Mouse (Mus musculus) limb, embryonic 13.5 days (tissue): Measurements from ENCODE around the gene Runx2. TPM values are rescaled to one million over a fixed set of nuclear protein-coding genes. Genes with fewer than 3 reads are reported as not detected.
A peak's percentile ranks its signal among the peaks of the same experiment; 100 is the strongest.

Experiments
- ATAC-seq: fragments of 200-750 bp; cut with Nextera tagmentation; 2 replicates; pipeline ENCODE4 v1.8.0; 2017; ENCODE audit warnings: low read depth, moderate number of reproducible peaks, moderate TSS enrichment; ENCODE audit not compliant: low FRiP score
- H3K27ac ChIP-seq: fragments of 300-500 bp; sonication (generic); 2 replicates; pipeline ENCODE4 v1.5.1; 2015; ENCODE audit warnings: inconsistent platforms, mild to moderate bottlenecking, moderate library complexity
- H3K27me3 ChIP-seq: fragments of 300-500 bp; sonication (generic); 2 replicates; pipeline ENCODE4 v1.6.1; 2015; ENCODE audit warnings: mild to moderate bottlenecking, inconsistent platforms
- H3K36me3 ChIP-seq: fragments of 300-500 bp; sonication (generic); 2 replicates; pipeline ENCODE4 v1.6.1; 2015; ENCODE audit warnings: inconsistent platforms, mild to moderate bottlenecking, moderate library complexity
- H3K4me1 ChIP-seq: fragments of 300-500 bp; sonication (generic); 2 replicates; pipeline ENCODE4 v1.6.1; 2015; ENCODE audit warnings: inconsistent platforms
- H3K4me2 ChIP-seq: fragments of 300-500 bp; sonication (generic); replicated peaks from 2 replicates; pipeline ENCODE4 v1.6.1; 2015; ENCODE audit warnings: inconsistent platforms, mild to moderate bottlenecking, moderate library complexity
- H3K4me3 ChIP-seq: fragments of 300-500 bp; sonication (generic); 2 replicates; pipeline ENCODE4 v1.5.1; 2015; ENCODE audit warnings: moderate library complexity, mild to moderate bottlenecking, inconsistent platforms
- H3K9ac ChIP-seq: fragments of 300-500 bp; sonication (generic); 2 replicates; pipeline ENCODE4 v1.6.1; 2015; ENCODE audit warnings: mild to moderate bottlenecking, inconsistent platforms
- H3K9me3 ChIP-seq: fragments of 300-500 bp; sonication (generic); 2 replicates; pipeline ENCODE4 v1.6.1; 2016; ENCODE audit warnings: inconsistent platforms
- WGBS: fragments of 180-500 bp; shearing (Covaris S2); methylation state at CpG from one replicate; pipeline ENCODE4 v1.1.7; 2015; 5-methylcytosine and 5-hydroxymethylcytosine counted together
- polyA plus RNA-seq: library from polyadenylated mRNA; unstranded; fragments of >200 nt; fragmentation: Nextera tagmentation; extraction: Ambion mirVana; gene quantifications from 2 replicates; pipeline ENCODE4 v1.2.1, GENCODE M21; 2015

Gene Runx2
- polyA plus RNA-seq, 1 experiment from 2014 or later = 15.1 TPM

DNA sequence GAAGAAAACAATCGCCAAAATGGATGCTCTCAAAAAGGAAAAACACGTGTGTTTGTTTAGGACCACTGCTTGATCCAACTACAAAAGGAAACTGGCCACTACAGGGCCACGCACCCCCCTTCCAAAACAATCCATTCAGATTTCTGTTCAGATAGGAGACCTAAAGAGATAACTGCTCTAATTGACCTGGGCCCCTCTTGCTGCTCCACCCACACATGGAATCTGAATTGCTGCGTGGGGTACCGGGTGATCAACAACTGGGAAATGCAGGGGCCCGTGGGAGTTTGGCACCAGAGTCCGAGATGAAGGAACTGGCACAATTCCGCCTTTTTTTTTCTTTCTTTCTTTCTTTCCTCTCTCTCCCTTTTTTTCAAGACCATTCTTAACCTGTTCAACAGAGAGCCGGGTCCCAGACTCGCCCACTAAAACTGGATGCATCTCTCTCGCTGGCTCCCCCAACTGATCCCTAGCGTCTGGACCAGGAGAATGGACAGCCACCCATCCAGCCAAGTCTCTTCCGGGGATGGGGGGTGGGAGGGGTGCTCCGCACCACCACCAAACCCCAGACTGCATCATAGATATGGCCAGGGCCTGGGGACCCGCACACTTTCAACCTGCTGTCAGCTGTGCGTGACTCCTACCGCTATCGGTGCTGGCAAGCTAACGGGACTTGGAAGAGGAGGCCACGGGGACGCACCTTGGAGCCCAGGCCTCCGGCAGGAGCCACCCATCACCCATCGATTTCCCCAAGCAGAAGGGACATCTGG is 80.9 kb downstream of the Runx2 start:
- Histone ChIP-seq H3K4me3 (peak overlapping the region; percentile 70), H3K27ac (no peak overlapping the region), H3K27me3 (peaks cover 62% of the 10 kb centered on the region), H3K9ac (peak overlapping the region; percentile 86), H3K4me2 (peak overlapping the region; percentile 89), H3K9me3 (no peaks in the 10 kb centered on the region), H3K36me3 (no peaks in the 10 kb centered on the region), H3K4me1 (peaks cover 25% of the 10 kb centered on the region)
- WGBS = 5% methylated on average over 23 of the region's 23 CpGs
- ATAC-seq = no peak

DNA sequence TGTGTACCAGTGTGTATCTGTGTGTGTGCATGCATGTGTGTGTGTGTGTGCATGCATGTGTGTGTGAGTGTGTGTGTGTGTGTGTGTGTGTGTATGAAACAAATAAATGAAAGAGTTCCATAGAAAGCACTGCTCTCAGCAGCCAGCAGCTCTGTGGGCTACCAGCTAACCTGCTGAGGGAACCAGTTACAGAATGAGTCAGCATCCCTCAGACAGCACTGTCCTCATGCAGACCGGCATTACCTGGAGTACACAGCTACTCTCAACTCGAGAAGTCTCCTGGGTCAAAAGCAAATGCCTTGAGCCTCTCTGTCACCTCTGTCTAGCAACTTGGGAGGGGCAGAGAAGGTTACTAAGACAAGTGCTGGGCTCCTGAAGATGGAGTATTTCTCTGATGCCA is 86.1 kb downstream of the Runx2 start:
- Histone ChIP-seq H3K9ac (no peak overlapping the region), H3K36me3 (no peaks in the 10 kb centered on the region), H3K27me3 (peaks cover 46% of the 10 kb centered on the region), H3K27ac (no peak overlapping the region), H3K4me1 (peaks cover 18% of the 10 kb centered on the region), H3K4me3 (no peak overlapping the region), H3K4me2 (no peak overlapping the region), H3K9me3 (no peaks in the 10 kb centered on the region)
- WGBS = 47% methylated on average over 2 of the region's 2 CpGs
- ATAC-seq = no peak

DNA sequence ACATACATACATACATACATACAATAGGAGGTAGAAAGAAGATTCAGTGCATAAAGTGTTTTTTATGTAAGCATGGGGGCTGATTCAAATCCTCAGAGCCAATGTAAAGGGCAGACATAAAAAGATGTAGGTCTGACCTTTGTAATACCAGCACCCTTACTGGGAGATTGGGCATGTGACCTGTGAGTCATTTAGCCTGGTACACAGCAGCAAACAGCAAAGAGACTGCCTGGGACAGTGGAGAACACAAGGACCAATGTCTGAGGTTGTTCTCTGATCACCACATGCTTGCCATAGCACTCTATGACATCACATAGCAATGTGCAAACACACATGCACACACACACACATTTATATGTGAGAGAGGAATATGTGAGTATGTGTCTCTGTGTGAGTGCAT is 86.9 kb downstream of the Runx2 start:
- Histone ChIP-seq H3K4me1 (peaks cover 22% of the 10 kb centered on the region), H3K4me3 (no peak overlapping the region)

DNA sequence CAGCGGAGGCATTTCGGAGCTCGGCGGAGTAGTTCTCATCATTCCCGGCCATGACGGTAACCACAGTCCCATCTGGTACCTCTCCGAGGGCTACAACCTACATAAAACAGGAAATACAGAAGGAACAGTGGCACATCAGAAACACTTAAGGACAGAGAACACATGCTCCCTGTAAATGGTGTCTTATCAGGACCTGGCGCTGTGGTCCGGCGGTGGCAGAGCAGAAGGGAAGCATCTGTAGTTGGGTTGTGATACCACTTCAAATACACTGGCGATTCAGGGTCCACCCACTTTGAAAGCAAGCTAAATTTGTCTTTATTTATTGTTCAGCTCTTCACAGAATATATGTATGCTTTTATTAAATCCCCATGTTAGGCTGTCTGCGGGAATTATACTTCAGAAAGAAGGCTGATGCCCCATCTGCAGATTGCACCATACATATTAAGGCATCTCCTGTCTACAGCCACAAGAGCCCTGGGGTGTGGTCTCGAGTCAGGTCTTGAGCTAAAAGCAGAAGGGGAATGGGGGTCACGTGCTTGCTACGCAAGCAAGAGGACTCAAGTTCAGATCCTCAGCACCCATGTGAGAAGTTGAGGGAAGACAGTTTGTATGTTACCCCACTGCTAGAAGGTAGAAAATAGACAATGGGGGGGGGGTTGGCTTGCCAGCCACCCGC is 89.7 kb downstream of the Runx2 start:
- H3K4me1 ChIP-seq = peaks cover 28% of the 10 kb centered on the region
- no peaks in the 10 kb centered on the region for H3K9me3 ChIP-seq
- no peak overlapping the region for H3K4me3 ChIP-seq
- peaks cover 39% of the 10 kb centered on the region for H3K27me3 ChIP-seq
- no peak overlapping the region for H3K9ac ChIP-seq
- H3K4me2 ChIP-seq = peak overlapping the region; percentile 49
- ATAC-seq = no peak
- H3K27ac ChIP-seq = 0 out of 2 replicates have a peak overlapping the region, but pooled peaks have one; percentile 22
- H3K36me3 ChIP-seq = no peaks in the 10 kb centered on the region
- WGBS = 69% methylated on average over 16 of the region's 16 CpGs

More for the DNA sequence above, 86.9 kb downstream of the Runx2 start:
- Histone ChIP-seq H3K9ac (no peak overlapping the region), H3K9me3 (no peaks in the 10 kb centered on the region), H3K27ac (no peak overlapping the region), H3K36me3 (no peaks in the 10 kb centered on the region), H3K27me3 (peaks cover 39% of the 10 kb centered on the region), H3K4me2 (no peak overlapping the region)
- ATAC-seq = no peak

DNA sequence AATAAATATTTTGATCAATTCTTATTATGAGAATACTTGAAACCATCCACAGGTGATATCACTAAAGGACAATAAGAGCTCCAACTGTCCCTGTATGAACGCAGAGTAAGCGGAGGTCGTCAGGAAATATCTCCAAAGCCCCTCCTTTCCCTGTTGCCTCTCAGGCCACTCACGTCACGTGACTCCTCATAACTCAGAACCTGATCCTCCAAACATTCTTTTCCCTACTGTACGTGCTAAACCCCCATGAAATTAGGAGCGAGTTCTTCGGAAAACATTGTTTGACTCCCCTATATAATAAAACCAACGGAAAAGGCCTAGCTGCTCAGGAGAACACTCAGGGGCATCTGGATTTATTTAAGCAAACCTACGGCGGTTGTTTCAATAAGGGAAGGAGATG is 90.3 kb downstream of the Runx2 start:
- no peaks in the 10 kb centered on the region for H3K36me3 ChIP-seq
- no peak overlapping the region for H3K9ac ChIP-seq
- WGBS = 24% methylated on average over 11 of the region's 11 CpGs
- H3K4me3 ChIP-seq = no peak overlapping the region
- peak; percentile 64; the same call in 1 of the 2 replicates for ATAC-seq
- peaks cover 37% of the 10 kb centered on the region for H3K27me3 ChIP-seq
- H3K27ac ChIP-seq = 0 out of 2 replicates have a peak overlapping the region, but pooled peaks have one; percentile 22
- H3K4me1 ChIP-seq = peaks cover 28% of the 10 kb centered on the region
- H3K4me2 ChIP-seq = peak overlapping the region; percentile 49
- no peaks in the 10 kb centered on the region for H3K9me3 ChIP-seq

DNA sequence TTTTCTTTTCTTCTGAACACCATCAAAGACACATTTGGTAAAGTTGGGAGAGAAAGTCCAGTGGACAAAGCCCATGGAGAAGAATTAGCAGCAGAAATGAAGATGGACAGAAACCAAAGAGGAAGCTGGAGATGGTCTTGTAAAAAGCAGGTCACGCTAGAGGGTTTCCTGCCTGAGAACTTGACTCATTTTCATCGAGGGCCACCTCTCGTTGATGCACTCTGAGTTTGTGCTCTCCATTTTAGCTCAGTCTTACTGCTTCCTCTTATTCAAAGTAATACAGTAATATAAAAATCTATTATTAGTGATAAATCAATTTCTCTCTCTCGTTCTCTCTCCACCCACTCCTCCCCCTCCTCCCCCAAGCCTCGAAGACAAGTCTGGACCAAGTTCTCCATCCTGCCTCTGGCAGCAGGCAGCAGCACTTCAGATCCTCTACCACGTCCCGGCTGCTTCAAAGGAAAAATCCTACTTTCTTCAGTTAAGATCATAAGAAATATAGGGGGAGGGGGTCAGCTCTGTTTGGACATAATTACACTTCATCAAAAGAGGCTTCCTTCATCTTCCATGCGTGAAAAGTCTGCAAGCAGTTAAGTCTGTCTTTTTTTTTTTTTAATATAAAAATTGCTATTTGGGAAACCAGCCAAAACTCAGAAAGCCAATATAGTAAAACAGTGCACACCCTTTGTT is 92.3 kb downstream of the Runx2 start:
- 0 out of 2 replicates have a peak overlapping the region, but pooled peaks have one; percentile 1 for H3K4me2 ChIP-seq
- H3K36me3 ChIP-seq = no peaks in the 10 kb centered on the region
- ATAC-seq = no peak
- peaks cover 42% of the 10 kb centered on the region for H3K4me1 ChIP-seq
- WGBS = 43% methylated on average over 8 of the region's 8 CpGs
- no peak overlapping the region for H3K9ac ChIP-seq
- no peak overlapping the region for H3K27ac ChIP-seq
- H3K9me3 ChIP-seq = no peaks in the 10 kb centered on the region
- peaks cover 23% of the 10 kb centered on the region for H3K27me3 ChIP-seq
- no peak overlapping the region for H3K4me3 ChIP-seq

DNA sequence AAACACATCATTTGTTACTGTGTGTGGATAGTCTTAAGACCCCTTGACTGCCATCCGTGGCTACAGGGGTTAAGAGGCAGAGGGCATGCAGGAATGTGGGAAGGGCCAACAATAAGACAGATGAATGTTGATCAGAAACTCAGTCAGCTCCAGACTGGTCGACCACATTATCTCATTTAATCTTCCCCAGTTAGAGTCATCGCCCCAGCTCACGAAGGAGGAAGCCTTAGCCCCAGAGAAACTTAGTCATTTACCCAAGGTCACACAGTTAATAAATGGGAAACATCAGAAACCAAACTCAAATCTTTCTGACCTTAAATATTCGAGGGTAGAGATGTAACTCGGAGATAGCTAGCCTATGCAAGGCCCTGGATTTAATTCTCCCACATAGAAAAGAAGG is 96.0 kb downstream of the Runx2 start:
- 61% methylated on average over 6 of the region's 6 CpGs for WGBS
- no peaks in the 10 kb centered on the region for H3K9me3 ChIP-seq
- ATAC-seq = no peak
- H3K27me3 ChIP-seq = peaks cover 12% of the 10 kb centered on the region
- no peak overlapping the region for H3K27ac ChIP-seq
- no peak overlapping the region for H3K4me2 ChIP-seq
- no peaks in the 10 kb centered on the region for H3K36me3 ChIP-seq
- peaks cover 26% of the 10 kb centered on the region for H3K4me1 ChIP-seq
- H3K4me3 ChIP-seq = no peak overlapping the region
- H3K9ac ChIP-seq = no peak overlapping the region

DNA sequence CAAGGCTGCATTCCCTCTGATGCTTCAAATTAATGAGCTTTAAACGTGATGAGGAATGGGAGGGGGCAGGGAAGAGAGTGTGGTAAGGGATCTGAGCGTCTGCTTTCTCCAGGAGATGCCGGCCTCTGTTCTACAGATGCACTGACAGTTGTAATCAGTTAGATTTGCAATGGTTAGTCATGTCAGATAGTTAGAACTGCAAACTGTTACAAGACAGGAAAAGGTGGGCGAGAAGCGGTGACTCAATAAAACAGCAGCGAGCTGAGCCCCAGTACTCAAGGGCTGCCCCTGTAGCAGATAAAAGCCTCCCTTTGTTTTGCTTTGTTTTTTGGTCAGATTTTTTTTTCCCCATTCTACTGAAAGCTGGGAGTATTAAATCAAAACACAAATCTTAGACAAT is 96.6 kb downstream of the Runx2 start:
- Histone ChIP-seq H3K9me3 (no peaks in the 10 kb centered on the region), H3K4me3 (no peak overlapping the region), H3K9ac (no peak overlapping the region), H3K27me3 (peaks cover 12% of the 10 kb centered on the region), H3K27ac (no peak overlapping the region), H3K4me2 (no peak overlapping the region), H3K4me1 (peaks cover 20% of the 10 kb centered on the region), H3K36me3 (no peaks in the 10 kb centered on the region)
- 8% methylated on average over 6 of the region's 6 CpGs for WGBS
- no peak for ATAC-seq

DNA sequence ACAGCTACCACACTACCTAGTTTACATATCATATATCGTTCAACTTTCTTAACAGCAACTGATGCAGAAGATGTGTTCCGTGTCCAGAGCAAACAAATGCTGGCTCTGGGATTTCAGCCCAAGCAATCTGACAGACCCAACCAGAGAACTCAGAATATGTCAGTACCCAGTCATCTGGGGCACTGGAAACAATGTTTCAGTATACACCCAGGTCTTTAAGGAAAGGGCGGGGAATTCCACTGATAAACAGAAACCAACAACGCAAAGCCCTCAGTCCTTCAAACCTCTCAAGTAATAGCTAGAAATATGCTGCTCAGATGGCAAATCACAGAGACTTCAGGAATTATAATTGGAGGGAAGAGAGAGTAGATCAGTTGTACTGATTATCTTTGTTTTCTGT is 100.5 kb downstream of the Runx2 start:
- peaks cover 9% of the 10 kb centered on the region; the same call in 1 of the 2 replicates for H3K27me3 ChIP-seq
- no peak overlapping the region for H3K9ac ChIP-seq
- 87% methylated on average over 4 of the region's 4 CpGs for WGBS
- no peak for ATAC-seq
- no peak overlapping the region for H3K4me3 ChIP-seq
- no peaks in the 10 kb centered on the region for H3K9me3 ChIP-seq
- H3K4me1 ChIP-seq = peaks cover 31% of the 10 kb centered on the region
- no peaks in the 10 kb centered on the region for H3K36me3 ChIP-seq
- no peak overlapping the region for H3K27ac ChIP-seq
- no peak overlapping the region for H3K4me2 ChIP-seq

DNA sequence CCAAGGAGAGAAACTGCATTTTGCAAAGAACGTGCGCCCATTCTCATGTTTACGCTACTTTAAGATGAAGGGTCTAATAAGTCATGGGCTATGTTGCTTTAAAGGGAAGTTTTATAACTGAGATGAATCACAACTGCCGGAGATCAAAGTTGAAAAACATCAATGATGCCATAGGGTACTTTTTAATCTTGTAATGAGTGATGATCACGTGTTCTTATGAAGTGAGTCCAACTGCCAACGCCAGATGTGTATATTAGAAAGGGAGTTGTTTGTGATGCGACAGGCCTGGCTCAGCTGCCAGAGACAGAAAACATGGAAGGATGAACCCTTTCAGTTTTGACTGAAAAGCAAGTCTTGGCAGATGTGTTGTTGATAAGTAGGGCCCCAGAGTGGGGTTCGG is 101.2 kb downstream of the Runx2 start:
- 76% methylated on average over 8 of the region's 8 CpGs for WGBS
- ATAC-seq = no peak
- Histone ChIP-seq H3K27ac (no peak overlapping the region), H3K4me2 (no peak overlapping the region), H3K9ac (no peak overlapping the region), H3K27me3 (peaks cover 9% of the 10 kb centered on the region; the same call in 1 of the 2 replicates), H3K36me3 (no peaks in the 10 kb centered on the region), H3K4me1 (peaks cover 27% of the 10 kb centered on the region), H3K4me3 (no peak overlapping the region), H3K9me3 (no peaks in the 10 kb centered on the region)

DNA sequence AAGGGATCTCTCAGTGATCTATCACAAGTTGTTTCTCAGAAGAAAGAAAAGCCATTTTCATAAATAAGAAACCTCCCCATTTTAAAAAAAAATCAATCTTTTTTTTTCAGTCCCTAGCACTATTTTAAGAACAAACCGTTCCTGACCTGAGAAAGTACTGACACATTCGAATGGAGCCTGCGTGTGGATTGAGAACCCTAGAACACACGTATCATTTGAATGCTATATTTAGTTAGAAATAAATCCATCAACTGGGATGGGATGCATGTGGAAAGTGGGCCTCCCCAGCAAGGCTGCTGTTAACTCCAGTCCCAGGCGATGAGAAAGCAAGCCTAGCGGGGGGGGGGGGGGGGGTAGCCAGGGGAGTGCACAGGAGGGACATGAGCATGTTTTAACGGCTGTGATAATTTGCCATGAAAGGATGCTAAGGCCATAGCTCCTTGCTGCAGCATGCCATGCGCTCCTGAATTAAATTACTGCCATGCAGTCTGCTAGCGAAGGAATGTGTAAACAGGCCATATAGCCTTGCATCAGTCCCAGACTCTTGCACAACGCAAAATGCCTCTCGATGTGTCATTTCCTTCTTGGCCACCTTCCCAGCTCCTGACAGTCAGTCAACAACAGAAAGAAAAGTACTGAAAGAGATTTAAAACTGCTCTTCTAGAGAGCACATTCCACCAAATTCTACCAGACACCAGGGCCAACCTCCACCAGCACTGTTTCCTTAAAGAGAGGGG is 104.9 kb downstream of the Runx2 start:
- Histone ChIP-seq H3K27me3 (peaks cover 11% of the 10 kb centered on the region), H3K4me1 (peaks cover 22% of the 10 kb centered on the region), H3K4me3 (no peak overlapping the region), H3K27ac (peak overlapping the region; percentile 69; the same call in 1 of the 2 replicates), H3K4me2 (no peak overlapping the region), H3K9ac (no peak overlapping the region), H3K9me3 (no peaks in the 10 kb centered on the region), H3K36me3 (no peaks in the 10 kb centered on the region)
- 22% methylated on average over 10 of the region's 11 CpGs for WGBS
- peak; percentile 72 for ATAC-seq
